Mouse (Mus musculus) neural tube, embryonic 14.5 days (tissue): ENCODE results near the gene Mrpl35. TPM values are rescaled to one million over a fixed set of nuclear protein-coding genes. Genes with fewer than 3 reads are reported as not detected.
"Not testable (repeated sequence)": the region's sequence is repeated elsewhere in the genome, so short reads cannot be mapped to it uniquely, and the experiment has no call there.

Source experiments
- ATAC-seq: fragments of 200-750 bp; cut with Nextera tagmentation; 2 replicates; pipeline ENCODE4 v1.8.0; 2017; ENCODE audit warnings: low read depth, mild to moderate bottlenecking, moderate TSS enrichment, moderate library complexity
- H3K27ac ChIP-seq: fragments of 300-500 bp; sonication (generic); 2 replicates; pipeline ENCODE4 v1.5.1; 2014; ENCODE audit warnings: low read depth, mild to moderate bottlenecking, control low read depth, low read length, moderate library complexity, mixed read lengths
- H3K27me3 ChIP-seq: fragments of 300-500 bp; sonication (generic); 2 replicates; pipeline ENCODE4 v1.6.1; 2014; ENCODE audit warnings: low read length; ENCODE audit not compliant: control insufficient read depth, insufficient read depth
- H3K36me3 ChIP-seq: fragments of 300-500 bp; sonication (generic); 2 replicates; pipeline ENCODE4 v1.6.1; 2014; ENCODE audit warnings: low read length, mixed read lengths; ENCODE audit not compliant: control insufficient read depth, insufficient read depth
- H3K4me1 ChIP-seq: fragments of 300-500 bp; sonication (generic); 2 replicates; pipeline ENCODE4 v1.6.1; 2014; ENCODE audit warnings: low read length; ENCODE audit not compliant: control insufficient read depth, insufficient read depth
- H3K4me2 ChIP-seq: fragments of 300-500 bp; sonication (generic); 2 replicates; pipeline ENCODE4 v1.6.1; 2014; ENCODE audit warnings: mild to moderate bottlenecking, low read depth, low read length, control low read depth
- H3K4me3 ChIP-seq: fragments of 300-500 bp; sonication (generic); 2 replicates; pipeline ENCODE4 v1.5.1; 2014; ENCODE audit warnings: low read depth, low read length, control low read depth, mixed read lengths
- H3K9ac ChIP-seq: fragments of 300-500 bp; sonication (generic); replicated peaks from 2 replicates; pipeline ENCODE4 v1.6.1; 2014; ENCODE audit warnings: low read depth, mild to moderate bottlenecking, control low read depth, low read length, mixed read lengths
- H3K9me3 ChIP-seq: fragments of 300-500 bp; sonication (generic); 2 replicates; pipeline ENCODE4 v1.6.1; 2016; ENCODE audit warnings: low read length; ENCODE audit not compliant: control insufficient read depth
- WGBS: fragments of 180-500 bp; shearing (Covaris S2); extraction: QIAGEN DNeasy Blood & Tissue Kit; methylation state at CpG from one replicate; pipeline ENCODE4 v1.1.7; 2014; 5-methylcytosine and 5-hydroxymethylcytosine counted together
- polyA plus RNA-seq: library from polyadenylated mRNA; unstranded; fragments of >200 nt; fragmentation: Nextera tagmentation; extraction: Ambion mirVana; gene quantifications from 2 replicates; pipeline ENCODE4 v1.2.1, GENCODE M21; 2014

Gene Mrpl35
- polyA plus RNA-seq = 46.2 and 48.5 TPM in 2 replicates

- Histone ChIP-seq H3K36me3 (no peaks in the 10 kb centered on the region), H3K4me3 (no peak within 1 kb of the TSS), H3K4me2 (no peak within 1 kb of the TSS), H3K4me1 (0 out of 2 replicates have a peak, but pooled peaks cover 3% of the 10 kb centered on the region), H3K27me3 (no peaks in the 10 kb centered on the region), H3K9ac (no peak within 1 kb of the TSS), H3K9me3 (no peaks in the 10 kb centered on the region), H3K27ac (no peak within 1 kb of the TSS)
- 77% methylated on average over 1 of the region's 1 CpGs for WGBS
- no peak for ATAC-seq
These were observed at the start of gene Mrpl35 for GRCm38 (mm10) chr6:71826869-71827268. Gene Mrpl35, minus strand, starts transcription at chr6:71826969.

GRCm38 (mm10) chr6:71871396-71871795 is 44.6 kb upstream of the Mrpl35 start:
- H3K9ac ChIP-seq = no peak overlapping the region
- no peaks in the 10 kb centered on the region for H3K9me3 ChIP-seq
- no peak overlapping the region for H3K4me3 ChIP-seq
- ATAC-seq = no peak
- 95% methylated on average over 9 of the region's 9 CpGs for WGBS
- peaks cover 63% of the 10 kb centered on the region for H3K36me3 ChIP-seq
- H3K4me2 ChIP-seq = no peak overlapping the region
- no peak overlapping the region for H3K27ac ChIP-seq
- no peaks in the 10 kb centered on the region for H3K4me1 ChIP-seq
- no peaks in the 10 kb centered on the region for H3K27me3 ChIP-seq

- no peaks in the 10 kb centered on the region for H3K4me1 ChIP-seq
- H3K9ac ChIP-seq = no peak overlapping the region
- no peak for ATAC-seq
- no peak overlapping the region for H3K27ac ChIP-seq
- no peaks in the 10 kb centered on the region for H3K9me3 ChIP-seq
- peaks cover 63% of the 10 kb centered on the region for H3K36me3 ChIP-seq
- H3K27me3 ChIP-seq = no peaks in the 10 kb centered on the region
- H3K4me2 ChIP-seq = no peak overlapping the region
- 100% methylated on average over 1 of the region's 1 CpGs for WGBS
- H3K4me3 ChIP-seq = no peak overlapping the region
These were observed 42.0 kb upstream of the Mrpl35 start for GRCm38 (mm10) chr6:71868809-71869208.

- H3K9me3 ChIP-seq = no peaks in the 10 kb centered on the region
- H3K27me3 ChIP-seq = no peaks in the 10 kb centered on the region
- peaks cover 63% of the 10 kb centered on the region for H3K36me3 ChIP-seq
- ATAC-seq = no peak
- no peak overlapping the region for H3K4me3 ChIP-seq
- H3K9ac ChIP-seq = no peak overlapping the region
- no peak overlapping the region for H3K4me2 ChIP-seq
- 96% methylated on average over 2 of the region's 2 CpGs for WGBS
- no peaks in the 10 kb centered on the region for H3K4me1 ChIP-seq
- H3K27ac ChIP-seq = no peak overlapping the region
These were observed 41.0 kb upstream of the Mrpl35 start for GRCm38 (mm10) chr6:71867751-71868150.

GRCm38 (mm10) chr6:71846906-71847305 is 20.1 kb upstream of the Mrpl35 start:
- not testable (repeated sequence) for H3K4me3 ChIP-seq, H3K36me3 ChIP-seq, H3K9ac ChIP-seq, H3K27me3 ChIP-seq, ATAC-seq, H3K4me2 ChIP-seq, H3K9me3 ChIP-seq, H3K27ac ChIP-seq, H3K4me1 ChIP-seq
- 93% methylated on average over 6 of the region's 6 CpGs for WGBS

- Histone ChIP-seq H3K4me2 (no peak overlapping the region), H3K9ac (no peak overlapping the region), H3K27me3 (no peaks in the 10 kb centered on the region), H3K36me3 (0 out of 2 replicates have a peak, but pooled peaks cover 2% of the 10 kb centered on the region), H3K27ac (no peak overlapping the region), H3K9me3 (no peaks in the 10 kb centered on the region), H3K4me1 (no peaks in the 10 kb centered on the region), H3K4me3 (no peak overlapping the region)
- no peak for ATAC-seq
- WGBS = 98% methylated on average over 1 of the region's 1 CpGs
These were observed 14.0 kb upstream of the Mrpl35 start for GRCm38 (mm10) chr6:71840597-71841290.

GRCm38 (mm10) chr6:71839815-71840214 is 13.0 kb upstream of the Mrpl35 start:
- no peaks in the 10 kb centered on the region for H3K36me3 ChIP-seq
- H3K9ac ChIP-seq = no peak overlapping the region
- no peak overlapping the region for H3K4me3 ChIP-seq
- H3K4me2 ChIP-seq = no peak overlapping the region
- H3K27me3 ChIP-seq = no peaks in the 10 kb centered on the region
- no peak overlapping the region for H3K27ac ChIP-seq
- H3K4me1 ChIP-seq = no peaks in the 10 kb centered on the region
- ATAC-seq = no peak
- H3K9me3 ChIP-seq = no peaks in the 10 kb centered on the region

- WGBS = 81% methylated on average over 2 of the region's 2 CpGs
- no peaks in the 10 kb centered on the region for H3K9me3 ChIP-seq
- peaks cover 3% of the 10 kb centered on the region; the same call in 1 of the 2 replicates for H3K4me1 ChIP-seq
- no peaks in the 10 kb centered on the region for H3K27me3 ChIP-seq
- H3K4me2 ChIP-seq = no peak overlapping the region
- H3K9ac ChIP-seq = no peak overlapping the region
- no peak overlapping the region for H3K27ac ChIP-seq
- no peaks in the 10 kb centered on the region for H3K36me3 ChIP-seq
- no peak for ATAC-seq
- H3K4me3 ChIP-seq = no peak overlapping the region
These were observed 10.0 kb upstream of the Mrpl35 start for GRCm38 (mm10) chr6:71836811-71837210.

- 0% methylated on average over 21 of the region's 21 CpGs for WGBS
- H3K4me2 ChIP-seq = peak overlapping the region; percentile 65
- no peaks in the 10 kb centered on the region for H3K9me3 ChIP-seq
- H3K27ac ChIP-seq = peak overlapping the region; percentile 91
- H3K4me1 ChIP-seq = peaks cover 3% of the 10 kb centered on the region; the same call in 1 of the 2 replicates
- peak; percentile 99 for ATAC-seq
- peak overlapping the region; percentile 80 for H3K9ac ChIP-seq
- H3K4me3 ChIP-seq = peak overlapping the region; percentile 99
- no peaks in the 10 kb centered on the region for H3K36me3 ChIP-seq
- H3K27me3 ChIP-seq = no peaks in the 10 kb centered on the region
These were observed 4.8 kb upstream of the Mrpl35 start for GRCm38 (mm10) chr6:71831581-71831960.
